Mouse (Mus musculus) lung, adult 2 months (tissue): ENCODE data around the gene Espn.

ENCODE experiments used
- CTCF ChIP-seq: fragments of 200-500 bp; IDR thresholded peaks from 2 replicates; pipeline ENCODE4 v1.5.1; 2011; ENCODE audit warnings: mild to moderate bottlenecking, low read length, control low read depth; ENCODE audit not compliant: insufficient read depth
- POLR2A ChIP-seq: fragments of 200-500 bp; IDR thresholded peaks from 2 replicates; pipeline ENCODE4 v1.6.1; 2011; ENCODE audit warnings: low read depth, mild to moderate bottlenecking, control low read depth, low read length, borderline replicate concordance; ENCODE audit errors: extremely low read depth

GRCm38 (mm10) chr4:152161601-152162000, 9.4 kb upstream of the Espn start:
- TF ChIP-seq POLR2A (no peak), CTCF (no peak)
